Mouse (Mus musculus) neural tube, embryonic 11.5 days (tissue): ENCODE results near the gene Glod4. TPM values are rescaled to one million over a fixed set of nuclear protein-coding genes. Genes with fewer than 3 reads are reported as not detected.

ENCODE experiments used
- ATAC-seq: fragments of 200-750 bp; cut with Nextera tagmentation; 2 replicates; pipeline ENCODE4 v1.8.0; 2017; ENCODE audit warnings: moderate number of reproducible peaks, mild to moderate bottlenecking, moderate TSS enrichment, moderate library complexity; ENCODE audit not compliant: insufficient read depth, low FRiP score, low TSS enrichment
- DNase-seq: peaks from one replicate; pipeline ENCODE4 v3.0.0-alpha.2; 2015; ENCODE audit warnings: low spot score
- H3K27ac ChIP-seq: fragments of 300-500 bp; sonication (generic); 2 replicates; pipeline ENCODE4 v1.5.1; 2014; ENCODE audit warnings: low read depth, mild to moderate bottlenecking, low read length
- H3K27me3 ChIP-seq: fragments of 300-500 bp; sonication (generic); 2 replicates; pipeline ENCODE4 v1.6.1; 2014; ENCODE audit warnings: mild to moderate bottlenecking, low read length, mixed read lengths; ENCODE audit not compliant: control insufficient read depth, insufficient read depth
- H3K36me3 ChIP-seq: fragments of 300-500 bp; sonication (generic); 2 replicates; pipeline ENCODE4 v1.6.1; 2014; ENCODE audit warnings: mild to moderate bottlenecking, low read length, moderate library complexity, mixed read lengths; ENCODE audit not compliant: control insufficient read depth, insufficient read depth
- H3K4me1 ChIP-seq: fragments of 300-500 bp; sonication (generic); 2 replicates; pipeline ENCODE4 v1.6.1; 2014; ENCODE audit warnings: low read length, mixed read lengths; ENCODE audit not compliant: control insufficient read depth, insufficient read depth
- H3K4me2 ChIP-seq: fragments of 300-500 bp; sonication (generic); 2 replicates; pipeline ENCODE4 v1.6.1; 2014; ENCODE audit warnings: low read depth, mild to moderate bottlenecking, moderate library complexity
- H3K4me3 ChIP-seq: fragments of 300-500 bp; sonication (generic); 2 replicates; pipeline ENCODE4 v1.5.1; 2014; ENCODE audit warnings: low read depth, low read length
- H3K9ac ChIP-seq: fragments of 300-500 bp; sonication (generic); 2 replicates; pipeline ENCODE4 v1.6.1; 2014; ENCODE audit warnings: mild to moderate bottlenecking, low read length
- H3K9me3 ChIP-seq: fragments of 300-500 bp; sonication (generic); 2 replicates; pipeline ENCODE4 v1.6.1; 2016; ENCODE audit warnings: low read length; ENCODE audit not compliant: control insufficient read depth
- WGBS: fragments of 180-500 bp; shearing (Covaris S2); extraction: QIAGEN DNeasy Blood & Tissue Kit; methylation state at CpG from one replicate; pipeline ENCODE4 v1.1.7; 2014; 5-methylcytosine and 5-hydroxymethylcytosine counted together
- polyA plus RNA-seq: library from polyadenylated mRNA; unstranded; fragments of >200 nt; fragmentation: Nextera tagmentation; extraction: Ambion mirVana; gene quantifications from 2 replicates; pipeline ENCODE4 v1.2.1, GENCODE M21; 2014

The Glod4 gene
- polyA plus RNA-seq, 1 experiment from 2014 or later: 116 TPM

DNA sequence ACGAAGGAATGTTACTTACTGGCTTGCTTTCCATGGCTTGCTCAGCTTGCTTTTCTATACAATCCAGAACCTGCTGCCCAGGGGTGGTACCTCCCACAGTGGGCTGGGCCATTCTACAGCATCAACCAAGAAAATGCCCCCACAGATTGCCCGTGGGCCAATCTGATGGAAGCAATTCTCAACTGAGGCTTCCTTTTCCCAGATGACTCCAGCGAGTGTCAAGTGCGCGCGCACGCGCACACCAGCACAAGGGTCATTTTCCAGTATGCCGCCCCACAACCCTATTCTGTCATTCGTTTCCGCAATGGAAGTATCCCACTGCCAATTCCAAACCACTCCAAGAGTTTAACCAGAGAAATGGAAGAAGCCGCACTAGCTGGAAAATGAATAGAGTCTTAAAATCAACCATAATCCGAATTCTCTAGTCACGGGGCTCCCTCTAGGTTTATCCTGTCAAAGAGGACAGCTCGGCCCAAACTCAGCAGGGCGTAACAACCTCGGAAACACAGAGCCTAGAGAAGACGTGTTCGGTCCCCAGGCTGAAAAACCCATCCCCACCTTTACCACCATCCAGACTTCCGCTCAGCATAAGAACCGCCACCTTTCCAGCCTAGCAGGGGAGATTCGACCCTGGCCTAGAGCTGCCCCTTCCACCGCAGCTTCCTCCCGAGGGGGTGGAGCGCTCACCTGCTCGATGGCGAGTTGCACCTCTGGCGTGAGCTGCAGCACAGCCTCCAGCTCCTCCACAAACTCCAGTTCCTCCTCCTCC, 64.6 kb downstream of the Glod4 start:
- Histone ChIP-seq H3K4me3 (peak overlapping the region; percentile 92), H3K4me2 (peak overlapping the region; percentile 67), H3K27me3 (no peaks in the 10 kb centered on the region), H3K27ac (peak overlapping the region; percentile 35; the same call in 1 of the 2 replicates), H3K9me3 (no peaks in the 10 kb centered on the region), H3K4me1 (peaks cover 4% of the 10 kb centered on the region; the same call in 1 of the 2 replicates), H3K9ac (peak overlapping the region; percentile 70), H3K36me3 (no peaks in the 10 kb centered on the region)
- ATAC-seq: peak; percentile 58
- peak; percentile 56 for DNase-seq
- 3% methylated on average over 28 of the region's 28 CpGs for WGBS

- no peaks in the 10 kb centered on the region for H3K27me3 ChIP-seq
- H3K4me3 ChIP-seq: no peak overlapping the region
- H3K9ac ChIP-seq: no peak overlapping the region
- no peaks in the 10 kb centered on the region for H3K9me3 ChIP-seq
- 67% methylated on average over 5 of the region's 5 CpGs for WGBS
- H3K36me3 ChIP-seq: no peaks in the 10 kb centered on the region
- ATAC-seq (no peak), DNase-seq (no peak)
- no peaks in the 10 kb centered on the region for H3K4me1 ChIP-seq
- H3K27ac ChIP-seq: no peak overlapping the region
- H3K4me2 ChIP-seq: no peak overlapping the region
Observed at GRCm38 (mm10) chr11:76170207-76170606, 73.3 kb downstream of the Glod4 start.

DNA sequence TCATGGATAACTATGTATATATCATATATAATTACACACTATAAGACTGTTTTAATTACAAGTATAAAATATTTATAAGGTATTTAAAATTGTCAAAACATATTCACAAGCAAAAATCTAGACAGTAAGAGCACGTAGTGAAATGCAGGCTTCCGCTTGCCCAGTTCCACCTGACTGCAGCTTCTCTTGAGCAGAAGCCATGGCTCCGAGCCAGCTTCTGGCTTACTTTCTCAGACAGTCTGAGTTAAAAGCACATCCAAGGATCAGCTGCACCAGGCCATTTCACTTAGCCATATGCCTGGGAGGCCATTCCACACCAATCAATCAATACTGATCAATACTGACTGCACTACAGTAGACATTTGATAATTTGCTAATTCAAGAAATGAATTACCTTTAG, 74.5 kb downstream of the Glod4 start:
- no peaks in the 10 kb centered on the region for H3K27me3 ChIP-seq
- no peaks in the 10 kb centered on the region for H3K9me3 ChIP-seq
- no peak overlapping the region for H3K9ac ChIP-seq
- H3K36me3 ChIP-seq: no peaks in the 10 kb centered on the region
- H3K4me3 ChIP-seq: no peak overlapping the region
- no peak overlapping the region for H3K4me2 ChIP-seq
- no peaks in the 10 kb centered on the region for H3K4me1 ChIP-seq
- no peak overlapping the region for H3K27ac ChIP-seq
- DNase-seq: no peak
- ATAC-seq: no peak
- WGBS: 84% methylated on average over 3 of the region's 3 CpGs

DNA sequence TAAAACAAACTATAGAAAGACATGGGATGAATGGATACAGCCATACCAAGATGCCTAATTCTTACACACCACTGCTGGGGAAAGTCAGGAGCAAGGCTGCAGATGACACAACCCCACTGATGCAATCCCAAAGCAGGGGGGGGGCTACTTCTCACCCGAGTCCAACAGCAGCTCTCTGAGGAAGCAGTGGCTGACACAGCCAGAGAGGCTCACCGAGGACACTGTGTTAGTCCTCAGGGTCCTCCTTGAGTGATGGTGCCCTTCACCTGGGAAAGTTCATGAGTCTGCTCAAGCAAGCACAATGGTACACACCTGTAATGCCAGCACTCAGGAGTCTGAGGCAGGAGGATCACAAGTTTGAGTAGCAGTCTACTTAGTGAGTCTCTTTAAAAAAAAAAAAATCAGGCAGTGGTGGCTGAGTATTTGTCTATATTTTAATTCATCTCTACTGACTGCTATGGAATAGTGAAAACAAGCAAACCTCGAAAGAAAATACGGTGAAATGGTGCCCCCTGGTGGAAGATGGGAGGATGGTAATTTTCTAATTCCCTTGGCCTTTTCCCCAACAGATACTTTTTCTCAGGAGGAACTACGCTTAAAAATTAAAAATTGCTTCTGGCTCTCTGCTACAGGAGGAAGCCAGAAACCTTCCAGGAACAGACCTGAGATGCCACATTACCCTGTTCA, 76.3 kb downstream of the Glod4 start:
- Histone ChIP-seq H3K4me2 (no peak overlapping the region), H3K36me3 (peaks cover 2% of the 10 kb centered on the region; the same call in 1 of the 2 replicates), H3K27me3 (no peaks in the 10 kb centered on the region), H3K9me3 (no peaks in the 10 kb centered on the region), H3K27ac (no peak overlapping the region), H3K9ac (no peak overlapping the region), H3K4me1 (no peaks in the 10 kb centered on the region), H3K4me3 (no peak overlapping the region)
- DNase-seq (peak; percentile 67), ATAC-seq (no peak)
- WGBS: 35% methylated on average over 5 of the region's 5 CpGs

- Histone ChIP-seq H3K9me3 (no peaks in the 10 kb centered on the region), H3K4me1 (no peaks in the 10 kb centered on the region), H3K9ac (no peak overlapping the region), H3K36me3 (peaks cover 2% of the 10 kb centered on the region; the same call in 1 of the 2 replicates), H3K27me3 (no peaks in the 10 kb centered on the region), H3K4me2 (no peak overlapping the region), H3K4me3 (no peak overlapping the region), H3K27ac (no peak overlapping the region)
- DNase-seq: no peak
- no peak for ATAC-seq
- 96% methylated on average over 4 of the region's 4 CpGs for WGBS
Observed at GRCm38 (mm10) chr11:76166657-76167056, 76.9 kb downstream of the Glod4 start.

- no peaks in the 10 kb centered on the region for H3K27me3 ChIP-seq
- no peak for DNase-seq
- WGBS: 60% methylated on average over 6 of the region's 6 CpGs
- no peaks in the 10 kb centered on the region for H3K4me1 ChIP-seq
- H3K9me3 ChIP-seq: no peaks in the 10 kb centered on the region
- no peak overlapping the region for H3K27ac ChIP-seq
- H3K9ac ChIP-seq: no peak overlapping the region
- no peak overlapping the region for H3K4me3 ChIP-seq
- H3K36me3 ChIP-seq: peaks cover 2% of the 10 kb centered on the region; the same call in 1 of the 2 replicates
- ATAC-seq: no peak
- no peak overlapping the region for H3K4me2 ChIP-seq
Observed at GRCm38 (mm10) chr11:76160251-76160650, 83.3 kb downstream of the Glod4 start.

- ATAC-seq (no peak), DNase-seq (no peak)
- Histone ChIP-seq H3K27me3 (no peaks in the 10 kb centered on the region), H3K36me3 (peaks cover 2% of the 10 kb centered on the region; the same call in 1 of the 2 replicates), H3K27ac (no peak overlapping the region), H3K4me2 (no peak overlapping the region), H3K9me3 (no peaks in the 10 kb centered on the region), H3K4me3 (no peak overlapping the region), H3K4me1 (no peaks in the 10 kb centered on the region), H3K9ac (no peak overlapping the region)
- 90% methylated on average over 2 of the region's 2 CpGs for WGBS
Observed at GRCm38 (mm10) chr11:76158375-76158774, 85.2 kb downstream of the Glod4 start.

DNA sequence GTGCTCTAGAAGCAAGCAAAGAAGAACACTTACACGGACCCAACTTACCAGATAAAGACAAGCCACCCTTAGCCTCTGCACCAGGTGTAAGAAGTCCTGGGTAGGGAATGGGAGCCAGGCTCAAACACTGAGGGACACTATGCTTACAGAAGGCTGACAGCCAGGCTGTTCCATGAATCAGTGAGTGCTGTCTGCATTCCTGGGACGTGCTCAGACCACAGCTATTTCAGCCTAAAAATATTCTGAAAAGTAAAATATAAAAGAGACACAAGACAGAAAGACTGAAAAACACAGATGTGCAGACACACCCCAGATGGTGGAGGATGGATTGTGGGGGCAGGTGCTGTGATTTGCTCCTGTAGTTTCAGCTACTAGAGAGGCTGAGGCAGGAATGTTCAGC, 88.7 kb downstream of the Glod4 start:
- Histone ChIP-seq H3K27me3 (no peaks in the 10 kb centered on the region), H3K9me3 (no peaks in the 10 kb centered on the region), H3K4me1 (no peaks in the 10 kb centered on the region), H3K27ac (no peak overlapping the region), H3K4me3 (no peak overlapping the region), H3K4me2 (no peak overlapping the region), H3K9ac (no peak overlapping the region), H3K36me3 (no peaks in the 10 kb centered on the region)
- 83% methylated on average over 2 of the region's 2 CpGs for WGBS
- ATAC-seq (no peak), DNase-seq (no peak)

- DNase-seq (no peak), ATAC-seq (no peak)
- H3K27ac ChIP-seq: no peak overlapping the region
- H3K9ac ChIP-seq: no peak overlapping the region
- no peaks in the 10 kb centered on the region for H3K9me3 ChIP-seq
- H3K4me2 ChIP-seq: no peak overlapping the region
- H3K36me3 ChIP-seq: no peaks in the 10 kb centered on the region
- no peaks in the 10 kb centered on the region for H3K4me1 ChIP-seq
- no peak overlapping the region for H3K4me3 ChIP-seq
- H3K27me3 ChIP-seq: no peaks in the 10 kb centered on the region
- 97% methylated on average over 2 of the region's 2 CpGs for WGBS
Observed at GRCm38 (mm10) chr11:76154200-76154599, 89.3 kb downstream of the Glod4 start.
